Mouse (Mus musculus): ENCODE data around the gene Lbr. TPM values are rescaled to one million over a fixed set of nuclear protein-coding genes. Genes with fewer than 3 reads are reported as not detected.
A peak's percentile ranks its signal among the peaks of the same experiment; 100 is the strongest.

The Lbr gene
- polyA plus RNA-seq, 1 experiment from 2014 or later, result 56.6 TPM

DNA sequence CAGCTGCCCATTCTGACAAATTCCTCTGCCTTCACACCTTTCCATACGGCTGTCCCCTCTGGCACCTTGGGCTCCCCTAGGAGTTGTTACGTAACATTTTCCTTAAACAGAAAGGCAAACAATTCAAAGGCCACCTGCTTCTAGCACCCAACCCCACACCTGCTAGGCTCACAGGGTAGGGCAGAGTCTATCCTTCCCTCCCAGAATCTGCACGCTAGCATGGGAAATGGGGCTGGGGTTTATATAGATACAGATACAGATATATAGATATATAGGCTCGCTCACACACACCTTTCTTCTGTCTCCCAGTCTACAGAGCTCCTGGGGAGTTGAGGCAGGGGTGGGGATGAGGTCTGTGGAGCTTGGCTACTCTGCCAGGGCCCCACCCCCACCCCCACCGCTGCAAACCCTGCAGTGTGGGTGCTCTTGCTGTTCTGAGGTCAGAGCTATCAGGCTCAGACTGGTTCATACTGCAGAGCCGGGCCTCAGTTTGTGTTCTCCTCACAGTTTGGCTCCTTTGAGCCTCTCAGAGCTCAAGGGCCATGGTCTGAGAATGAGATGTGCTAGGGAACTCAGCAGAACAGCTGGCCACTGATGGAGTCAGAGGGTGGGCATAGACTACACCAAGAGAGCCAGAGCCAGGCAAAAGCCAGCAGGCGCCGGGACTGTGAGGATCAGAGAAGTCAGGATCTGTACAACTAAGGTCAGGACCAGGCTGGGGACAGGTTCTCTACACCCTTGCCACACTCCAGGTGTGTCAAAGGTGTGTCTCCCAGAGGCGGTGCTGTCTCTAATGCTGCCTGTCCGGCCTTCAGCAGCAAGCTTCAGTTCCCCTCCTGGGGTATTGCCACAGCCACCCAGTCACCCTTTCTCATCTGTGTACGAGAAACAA is 22.4 kb upstream of the Lbr start:
- H3K4me1 ChIP-seq (replicated peaks), result peaks cover 12% of the 10 kb centered on the region
- 82% methylated on average over 11 of the region's 11 CpGs for WGBS
- no peak overlapping the region for H3K4me2 ChIP-seq (replicated peaks)
- no peak overlapping the region for H3K4me3 ChIP-seq (replicated peaks)
- no peak overlapping the region for H3K9ac ChIP-seq (replicated peaks)
- no peaks in the 10 kb centered on the region for H3K9me3 ChIP-seq
- H3K27me3 ChIP-seq, result no peaks in the 10 kb centered on the region
- no peak for ATAC-seq
- no peak overlapping the region for H3K27ac ChIP-seq
- H3K36me3 ChIP-seq, result no peaks in the 10 kb centered on the region

- no peaks in the 10 kb centered on the region for H3K9me3 ChIP-seq
- WGBS, result 38% methylated on average over 8 of the region's 8 CpGs
- H3K4me3 ChIP-seq (replicated peaks), result no peak overlapping the region
- H3K27ac ChIP-seq, result no peak overlapping the region
- ATAC-seq, result no peak
- H3K36me3 ChIP-seq, result no peaks in the 10 kb centered on the region
- no peaks in the 10 kb centered on the region for H3K27me3 ChIP-seq
- no peak overlapping the region for H3K4me2 ChIP-seq (replicated peaks)
- H3K9ac ChIP-seq (replicated peaks), result no peak overlapping the region
- H3K4me1 ChIP-seq (replicated peaks), result peaks cover 12% of the 10 kb centered on the region
Measured at GRCm38 (mm10) chr1:181863431-181863830, 20.6 kb upstream of the Lbr start.

DNA sequence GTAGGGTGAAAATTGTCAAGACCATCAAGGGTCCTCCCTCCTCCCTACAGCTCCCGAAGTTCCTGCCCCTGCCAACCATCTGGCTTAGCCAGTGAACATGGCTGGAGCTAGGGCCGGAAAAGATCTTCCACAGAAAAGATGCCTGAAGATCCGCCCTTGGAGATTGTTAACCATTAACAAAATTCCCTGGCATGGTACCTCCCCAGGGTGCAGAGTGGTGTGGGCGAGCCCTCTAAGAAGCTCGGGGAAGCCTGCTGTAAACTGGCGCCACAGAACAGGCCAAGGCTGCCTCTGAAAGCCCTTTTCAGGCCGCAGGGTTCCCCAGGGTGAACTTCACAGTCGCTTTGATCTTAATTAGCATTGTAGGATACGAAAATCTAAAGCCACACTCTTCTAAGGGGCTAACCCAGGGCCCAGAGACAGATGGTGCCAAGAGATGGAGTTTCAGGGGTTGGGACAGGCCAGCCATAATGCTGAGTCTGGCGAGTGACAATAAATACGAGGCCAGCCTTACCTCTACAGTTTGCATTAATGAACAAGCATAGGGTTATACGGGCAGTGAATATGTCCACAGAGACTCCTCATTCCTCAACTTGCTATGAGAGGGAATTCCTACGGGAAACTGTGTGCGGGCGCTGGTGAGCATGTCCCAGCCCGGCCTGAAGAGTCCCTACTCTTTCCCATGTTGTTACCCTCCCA is 20.0 kb upstream of the Lbr start:
- peak; percentile 62; the same call in 1 of the 2 replicates for ATAC-seq
- Histone ChIP-seq H3K4me3 (replicated peaks) (no peak overlapping the region), H3K4me2 (replicated peaks) (no peak overlapping the region), H3K9me3 (no peaks in the 10 kb centered on the region), H3K27me3 (no peaks in the 10 kb centered on the region), H3K4me1 (replicated peaks) (peaks cover 12% of the 10 kb centered on the region), H3K9ac (replicated peaks) (no peak overlapping the region), H3K27ac (no peak overlapping the region), H3K36me3 (no peaks in the 10 kb centered on the region)
- WGBS, result 49% methylated on average over 16 of the region's 16 CpGs

GRCm38 (mm10) chr1:181861181-181861902 is 18.5 kb upstream of the Lbr start:
- ATAC-seq, result no peak
- Histone ChIP-seq H3K27me3 (no peaks in the 10 kb centered on the region), H3K4me2 (replicated peaks) (no peak overlapping the region), H3K4me3 (replicated peaks) (no peak overlapping the region), H3K9ac (replicated peaks) (no peak overlapping the region), H3K27ac (no peak overlapping the region), H3K9me3 (no peaks in the 10 kb centered on the region), H3K4me1 (replicated peaks) (peaks cover 12% of the 10 kb centered on the region), H3K36me3 (no peaks in the 10 kb centered on the region)
- WGBS, result 85% methylated on average over 2 of the region's 2 CpGs

DNA sequence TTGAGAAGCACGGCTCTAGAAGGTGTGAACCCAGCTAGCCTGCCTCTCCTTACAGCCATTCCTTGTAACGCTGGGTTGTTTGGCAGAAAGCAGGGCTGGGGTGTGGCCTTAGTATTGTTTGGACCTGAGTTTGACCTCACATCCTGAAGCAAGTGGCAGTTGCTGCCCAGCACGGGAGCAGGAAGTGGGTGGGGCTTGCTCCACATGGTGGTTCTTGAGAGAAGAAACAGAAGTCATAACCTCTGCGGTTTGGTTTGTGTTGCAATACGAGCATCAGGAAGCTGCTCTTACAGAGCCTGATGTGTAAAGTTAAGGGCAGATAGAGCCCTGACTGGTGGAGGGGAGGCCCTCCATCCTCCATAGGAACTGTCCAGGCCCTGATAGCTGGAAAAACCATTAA is 17.8 kb upstream of the Lbr start:
- H3K9me3 ChIP-seq, result no peaks in the 10 kb centered on the region
- no peak overlapping the region for H3K27ac ChIP-seq
- ATAC-seq, result no peak
- no peaks in the 10 kb centered on the region for H3K27me3 ChIP-seq
- no peak overlapping the region for H3K4me3 ChIP-seq (replicated peaks)
- no peak overlapping the region for H3K4me2 ChIP-seq (replicated peaks)
- H3K9ac ChIP-seq (replicated peaks), result no peak overlapping the region
- 56% methylated on average over 5 of the region's 5 CpGs for WGBS
- no peaks in the 10 kb centered on the region for H3K36me3 ChIP-seq
- H3K4me1 ChIP-seq (replicated peaks), result peaks cover 12% of the 10 kb centered on the region

- 0 out of 2 replicates have a peak, but pooled peaks cover 2% of the 10 kb centered on the region for H3K27me3 ChIP-seq
- no peak overlapping the region for H3K4me2 ChIP-seq (replicated peaks)
- no peak overlapping the region for H3K27ac ChIP-seq
- H3K4me1 ChIP-seq (replicated peaks), result peaks cover 6% of the 10 kb centered on the region; the same call in 1 of the 2 replicates
- 86% methylated on average over 2 of the region's 2 CpGs for WGBS
- no peak for ATAC-seq
- H3K9me3 ChIP-seq, result no peaks in the 10 kb centered on the region
- no peak overlapping the region for H3K4me3 ChIP-seq (replicated peaks)
- H3K36me3 ChIP-seq, result no peaks in the 10 kb centered on the region
- no peak overlapping the region for H3K9ac ChIP-seq (replicated peaks)
Measured at GRCm38 (mm10) chr1:181856329-181856728, 13.5 kb upstream of the Lbr start.

GRCm38 (mm10) chr1:181854829-181855228 is 12.0 kb upstream of the Lbr start:
- H3K36me3 ChIP-seq, result no peaks in the 10 kb centered on the region
- H3K4me1 ChIP-seq (replicated peaks), result peaks cover 6% of the 10 kb centered on the region; the same call in 1 of the 2 replicates
- no peak overlapping the region for H3K4me2 ChIP-seq (replicated peaks)
- no peak overlapping the region for H3K27ac ChIP-seq
- no peak overlapping the region for H3K9ac ChIP-seq (replicated peaks)
- no peak for ATAC-seq
- no peaks in the 10 kb centered on the region for H3K9me3 ChIP-seq
- WGBS, result 97% methylated on average over 2 of the region's 2 CpGs
- 0 out of 2 replicates have a peak, but pooled peaks cover 2% of the 10 kb centered on the region for H3K27me3 ChIP-seq
- H3K4me3 ChIP-seq (replicated peaks), result no peak overlapping the region

DNA sequence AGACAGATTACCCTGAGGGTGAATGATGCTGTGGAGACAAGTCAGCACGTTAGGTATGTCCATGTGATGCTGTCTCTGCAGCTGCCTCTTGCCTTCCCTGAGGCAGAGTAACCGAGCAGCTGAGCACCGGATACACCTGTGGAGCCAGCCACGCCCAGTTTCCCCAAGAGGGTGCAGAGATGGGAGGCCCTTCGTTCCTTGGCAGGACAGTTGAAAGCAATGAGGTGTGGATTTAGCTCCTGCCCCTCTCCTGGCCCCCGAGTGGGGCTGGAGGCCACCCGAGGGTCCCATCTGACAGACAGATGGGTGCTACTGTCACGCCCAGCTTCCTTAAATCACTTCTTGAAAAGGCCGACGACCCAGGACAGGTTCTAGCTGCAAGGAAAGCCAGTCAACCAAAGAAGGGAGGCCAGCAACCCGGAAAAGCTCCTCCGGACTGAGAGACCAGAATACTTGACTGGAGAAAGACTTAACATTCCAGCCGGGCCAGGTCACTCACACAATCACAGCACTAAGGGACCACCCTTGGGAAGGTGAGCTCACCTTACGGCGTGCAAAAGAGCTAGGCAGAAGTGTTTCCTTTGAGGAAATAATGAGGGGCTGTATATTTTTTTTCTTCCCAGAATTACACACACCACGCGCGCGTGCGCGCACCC is 10.4 kb upstream of the Lbr start:
- H3K9me3 ChIP-seq, result no peaks in the 10 kb centered on the region
- no peaks in the 10 kb centered on the region for H3K36me3 ChIP-seq
- H3K27ac ChIP-seq, result no peak overlapping the region
- H3K4me2 ChIP-seq (replicated peaks), result peak overlapping the region; percentile 34
- 0 out of 2 replicates have a peak, but pooled peaks have one; percentile 24 for ATAC-seq
- H3K9ac ChIP-seq (replicated peaks), result no peak overlapping the region; the same call in 1 of the 2 replicates
- H3K4me1 ChIP-seq (replicated peaks), result peaks cover 6% of the 10 kb centered on the region; the same call in 1 of the 2 replicates
- peak overlapping the region; percentile 9 for H3K4me3 ChIP-seq (replicated peaks)
- WGBS, result 13% methylated on average over 21 of the region's 21 CpGs
- H3K27me3 ChIP-seq, result 0 out of 2 replicates have a peak, but pooled peaks cover 2% of the 10 kb centered on the region

GRCm38 (mm10) chr1:181852466-181852865 is 9.6 kb upstream of the Lbr start:
- no peak overlapping the region for H3K4me3 ChIP-seq (replicated peaks)
- H3K36me3 ChIP-seq, result no peaks in the 10 kb centered on the region
- H3K4me1 ChIP-seq (replicated peaks), result peaks cover 6% of the 10 kb centered on the region; the same call in 1 of the 2 replicates
- H3K27me3 ChIP-seq, result 0 out of 2 replicates have a peak, but pooled peaks cover 2% of the 10 kb centered on the region
- H3K9ac ChIP-seq (replicated peaks), result no peak overlapping the region
- no peaks in the 10 kb centered on the region for H3K9me3 ChIP-seq
- H3K4me2 ChIP-seq (replicated peaks), result no peak overlapping the region
- H3K27ac ChIP-seq, result no peak overlapping the region
- ATAC-seq, result no peak
- 50% methylated on average over 13 of the region's 13 CpGs for WGBS

DNA sequence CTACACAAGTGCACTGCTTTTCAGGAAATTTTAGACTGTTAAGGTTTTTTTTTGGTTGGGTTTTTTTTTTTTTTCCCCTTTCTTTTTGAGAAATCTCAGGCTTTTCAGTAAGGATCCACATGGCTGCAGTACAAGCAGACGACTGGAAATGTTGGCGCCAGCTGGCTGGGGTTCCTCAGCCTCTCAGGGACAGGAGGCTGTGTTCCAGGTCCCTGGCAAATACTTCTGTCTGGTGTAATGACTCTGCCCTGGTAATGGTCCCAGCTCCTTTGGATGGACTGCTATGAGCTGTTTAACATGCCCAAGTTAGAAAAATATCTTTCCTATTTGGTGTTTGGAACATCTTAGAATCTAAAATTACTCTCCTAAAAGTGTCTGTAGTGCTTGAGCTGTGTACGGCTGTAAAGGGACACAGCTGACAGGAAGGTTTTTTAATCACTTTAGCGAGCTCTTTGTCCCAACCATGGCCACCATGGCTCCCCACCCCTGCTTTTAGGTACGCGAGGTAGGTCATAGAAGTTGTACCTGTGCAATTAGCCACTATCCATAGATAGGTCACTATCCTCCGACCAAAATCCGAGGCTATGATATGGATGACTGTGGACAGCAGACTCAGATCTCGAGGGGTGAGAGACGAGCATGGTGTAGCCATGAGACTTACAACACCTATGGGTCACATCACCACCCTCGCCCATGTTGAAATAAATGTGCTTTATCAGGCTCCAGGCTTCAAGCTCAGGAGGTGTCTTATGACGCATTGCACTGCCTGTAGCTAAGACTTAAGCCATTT is 8.9 kb upstream of the Lbr start:
- WGBS, result 93% methylated on average over 12 of the region's 12 CpGs

GRCm38 (mm10) chr1:181850441-181850840 is 7.6 kb upstream of the Lbr start:
- Histone ChIP-seq H3K27me3 (0 out of 2 replicates have a peak, but pooled peaks cover 2% of the 10 kb centered on the region), H3K9me3 (no peaks in the 10 kb centered on the region), H3K4me1 (replicated peaks) (peaks cover 6% of the 10 kb centered on the region; the same call in 1 of the 2 replicates), H3K36me3 (no peaks in the 10 kb centered on the region), H3K4me3 (replicated peaks) (no peak overlapping the region), H3K27ac (no peak overlapping the region), H3K4me2 (replicated peaks) (no peak overlapping the region), H3K9ac (replicated peaks) (no peak overlapping the region)
- WGBS, result 83% methylated on average over 4 of the region's 4 CpGs
- no peak for ATAC-seq

More for the DNA sequence above, 8.9 kb upstream of the Lbr start:
- H3K27ac ChIP-seq, result no peak overlapping the region
- H3K4me1 ChIP-seq (replicated peaks), result peaks cover 6% of the 10 kb centered on the region; the same call in 1 of the 2 replicates
- no peaks in the 10 kb centered on the region for H3K36me3 ChIP-seq
- no peak overlapping the region for H3K4me3 ChIP-seq (replicated peaks)
- no peak for ATAC-seq
- no peak overlapping the region for H3K4me2 ChIP-seq (replicated peaks)
- no peak overlapping the region for H3K9ac ChIP-seq (replicated peaks)
- 0 out of 2 replicates have a peak, but pooled peaks cover 2% of the 10 kb centered on the region for H3K27me3 ChIP-seq
- no peaks in the 10 kb centered on the region for H3K9me3 ChIP-seq

Data from midbrain, embryonic 13.5 days (tissue).